Mouse (Mus musculus) naive thymus-derived CD4-positive, alpha-beta T cell, adult 2 months (primary cell): ENCODE data around the gene Actr6.
"Not testable (repeated sequence)": the region's sequence is repeated elsewhere in the genome, so short reads cannot be mapped to it uniquely, and the experiment has no call there.

Experiments used
- DNase-seq: peaks from one replicate; pipeline ENCODE4 v3.0.0-alpha.2; 2011; ENCODE audit warnings: low read depth

Gene Actr6

DNA sequence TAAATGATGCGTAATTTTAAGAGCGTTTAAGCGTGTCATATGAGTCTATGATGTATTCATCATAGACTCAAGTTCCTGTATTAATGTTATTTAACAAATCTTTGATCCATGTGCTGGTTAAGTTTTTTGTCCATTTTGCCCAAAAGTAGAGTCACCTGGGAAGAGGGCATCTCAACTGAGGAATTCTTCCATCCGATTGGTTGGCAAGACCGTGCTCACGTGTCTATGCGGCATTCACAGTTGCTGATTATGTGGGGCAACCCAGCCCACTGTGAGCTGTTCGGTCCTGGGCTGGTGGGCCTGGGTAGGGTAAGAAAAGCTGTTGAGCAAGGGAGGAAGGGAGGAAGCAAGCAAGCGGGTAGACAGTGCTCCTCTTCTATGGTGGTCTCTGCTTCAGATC, 6.3 kb upstream of the Actr6 start:
- DNase-seq: no peak

DNA sequence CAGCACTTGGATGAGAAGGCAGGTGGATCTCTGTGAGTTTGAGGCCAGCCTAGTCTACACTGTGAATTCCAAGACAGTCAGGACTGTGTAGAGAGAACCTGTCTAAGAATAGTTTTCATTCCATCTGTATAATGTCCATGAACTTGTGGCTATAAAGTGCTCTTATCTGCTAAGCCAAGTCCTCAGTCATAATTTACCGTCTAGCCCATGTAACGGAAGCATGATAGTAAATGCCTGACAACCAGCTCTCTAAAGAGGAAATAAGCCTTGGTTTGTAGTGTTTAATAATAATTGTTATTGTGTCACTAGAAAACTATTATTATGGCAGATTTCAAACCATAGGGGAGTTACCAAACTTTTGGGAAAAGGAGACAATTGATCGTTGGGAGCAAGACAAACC, 5.8 kb upstream of the Actr6 start:
- DNase-seq: no peak

DNA sequence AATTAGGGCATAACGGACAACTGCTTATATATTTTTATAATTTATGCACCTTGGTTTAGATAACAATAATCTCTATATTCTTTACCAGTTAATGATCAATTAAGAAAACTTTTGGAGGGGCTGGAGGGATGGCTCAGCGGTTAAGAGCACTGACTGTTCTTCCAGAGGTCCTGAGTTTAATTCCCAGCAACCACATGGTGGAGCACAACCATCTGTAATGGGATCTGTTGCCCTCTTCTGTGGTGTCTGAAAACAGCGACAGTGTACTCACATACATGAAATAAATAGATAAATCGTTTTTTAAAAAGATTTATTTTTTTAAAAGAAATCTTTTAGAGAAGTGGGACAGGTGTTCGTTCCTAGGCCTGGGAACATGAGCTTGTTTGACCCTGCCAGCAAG, 5.0 kb upstream of the Actr6 start:
- DNase-seq: no peak

DNA sequence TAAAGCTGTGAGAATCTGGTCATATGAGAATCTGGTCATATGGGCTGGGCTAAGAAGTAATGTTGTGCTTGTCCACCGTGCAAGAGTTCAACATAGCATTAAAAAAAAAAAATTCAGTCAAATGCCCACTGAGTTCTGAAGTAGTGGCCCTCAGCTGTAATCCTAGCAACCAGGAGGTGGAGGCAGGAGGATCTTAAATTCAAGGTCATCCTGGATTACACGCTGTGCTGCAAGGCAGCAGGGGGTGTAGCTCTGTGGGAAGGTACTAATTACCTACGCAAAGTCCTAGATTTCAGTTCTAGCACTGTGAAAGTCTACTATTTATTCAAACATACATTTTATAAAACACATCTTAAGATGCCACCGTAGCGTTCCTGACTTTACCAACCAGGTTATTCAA, 754 bp downstream of the Actr6 start:
- no peak for DNase-seq

DNA sequence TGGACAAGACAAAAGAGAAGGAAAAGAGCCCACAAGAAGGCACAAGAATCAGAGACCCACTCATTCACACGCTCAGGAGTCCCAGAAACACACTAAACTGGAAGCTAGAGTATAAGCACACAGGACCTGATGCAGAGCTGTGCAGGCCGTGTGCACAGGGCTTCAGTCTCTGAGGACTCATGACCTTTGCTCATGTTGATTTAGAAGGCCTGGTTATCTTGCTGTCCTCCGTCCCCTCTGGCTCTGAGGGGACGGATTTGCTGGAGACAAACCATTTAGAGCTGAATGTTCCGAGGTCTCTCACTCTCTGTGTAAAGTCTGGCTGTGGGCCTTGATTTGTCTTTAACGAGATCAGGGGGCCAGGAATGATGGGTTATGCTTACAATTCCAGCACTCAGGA, 1.7 kb downstream of the Actr6 start:
- no peak for DNase-seq

DNA sequence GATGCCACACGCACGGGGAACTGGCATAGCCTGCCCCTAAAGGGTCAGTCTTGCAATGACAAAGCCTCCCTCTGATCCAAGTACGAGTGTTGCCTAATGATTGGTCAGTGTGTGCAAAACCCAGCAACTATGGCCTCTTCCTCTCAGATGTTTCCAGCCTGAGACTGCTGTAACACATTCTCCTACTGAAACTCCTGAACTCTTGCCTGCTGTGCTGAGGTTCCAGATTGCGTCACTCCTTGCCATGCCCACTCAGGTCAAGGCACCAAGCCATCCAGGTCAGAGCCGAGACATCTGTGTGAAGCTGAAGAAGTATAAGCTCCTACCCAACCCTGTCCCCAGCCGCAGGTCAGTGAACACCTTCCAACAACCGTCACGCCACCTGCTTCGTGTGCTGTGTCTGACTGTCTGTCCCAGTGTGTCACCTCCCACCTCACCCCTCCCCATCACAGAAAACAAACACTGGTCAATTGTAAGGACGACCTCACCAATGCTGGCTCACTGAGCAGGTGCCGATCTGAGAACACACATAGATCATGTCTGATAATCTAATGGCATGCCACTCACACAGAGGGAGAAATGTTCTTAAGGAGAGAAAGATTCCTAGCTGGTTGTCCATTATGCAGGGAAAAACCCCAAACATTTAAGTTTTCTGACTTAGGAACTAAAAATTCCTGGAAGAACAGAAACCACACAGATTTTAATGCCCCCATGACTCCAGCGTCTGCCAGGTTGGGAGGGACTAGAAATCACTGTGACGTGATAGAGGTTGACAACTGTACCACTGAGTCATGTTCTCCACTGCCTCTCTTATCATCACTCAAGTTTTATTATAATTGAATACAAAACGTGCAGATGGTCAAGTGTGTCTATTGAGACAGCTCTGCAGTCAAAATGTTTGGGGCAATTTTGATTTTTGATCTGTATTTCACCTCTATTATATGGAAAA, 9.6 kb downstream of the Actr6 start:
- no peak for DNase-seq

DNA sequence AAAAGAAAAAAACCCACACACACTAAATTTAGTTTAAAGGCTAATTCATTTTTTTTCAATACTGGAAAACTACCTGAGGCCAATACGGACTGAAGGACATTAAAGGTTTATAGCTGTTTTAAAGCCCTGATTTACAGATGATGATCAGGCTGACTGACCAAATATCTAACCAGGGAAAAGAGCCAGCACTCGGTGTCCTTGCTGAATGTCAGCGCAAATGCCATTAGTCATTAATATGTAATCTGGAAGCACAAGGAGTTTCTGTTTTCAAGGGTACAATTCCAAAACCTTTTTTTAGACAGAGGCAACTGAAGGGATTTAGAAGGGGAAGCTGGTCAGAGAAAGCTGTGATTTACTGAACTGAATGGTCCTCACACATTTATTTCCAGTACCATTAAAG, 11.3 kb downstream of the Actr6 start:
- no peak for DNase-seq

DNA sequence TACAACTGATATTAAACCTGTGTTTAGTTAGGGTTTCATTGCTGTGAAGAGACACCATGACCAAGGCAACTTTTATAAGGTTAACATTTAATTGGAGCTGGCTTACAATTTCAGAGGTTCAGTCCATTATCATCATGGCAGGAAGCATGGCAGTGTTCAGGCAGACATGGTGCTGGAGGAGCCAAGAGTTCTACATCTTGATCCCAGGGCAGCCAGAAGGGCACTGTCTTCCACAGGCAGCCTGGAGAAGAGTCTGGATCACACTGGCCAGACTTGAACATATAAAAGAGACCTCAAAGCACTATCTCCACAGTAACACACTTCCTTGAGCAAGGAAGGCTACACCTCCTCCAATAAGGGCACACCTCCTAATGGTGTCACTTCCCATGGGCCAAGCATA, 11.8 kb downstream of the Actr6 start:
- DNase-seq: no peak

DNA sequence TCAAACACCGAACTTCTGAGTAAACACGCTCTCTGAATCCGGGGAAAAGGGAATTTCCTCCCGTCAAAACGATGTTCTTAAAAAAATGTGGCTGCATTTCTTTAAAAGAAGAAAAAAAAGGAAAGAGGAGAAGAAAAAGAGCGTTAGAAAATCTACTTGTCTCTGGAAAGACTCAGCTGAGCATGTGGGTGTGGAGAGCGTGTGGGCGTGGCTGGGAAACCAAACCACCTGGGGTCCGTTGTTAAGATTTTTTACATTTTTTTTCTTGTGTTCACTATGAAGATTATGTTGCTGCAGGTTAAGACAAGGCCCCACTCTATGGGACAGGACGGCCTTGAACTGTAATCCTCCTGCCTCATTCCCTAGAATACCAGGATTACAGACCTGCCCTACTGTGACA, 17.2 kb downstream of the Actr6 start:
- DNase-seq: no peak

DNA sequence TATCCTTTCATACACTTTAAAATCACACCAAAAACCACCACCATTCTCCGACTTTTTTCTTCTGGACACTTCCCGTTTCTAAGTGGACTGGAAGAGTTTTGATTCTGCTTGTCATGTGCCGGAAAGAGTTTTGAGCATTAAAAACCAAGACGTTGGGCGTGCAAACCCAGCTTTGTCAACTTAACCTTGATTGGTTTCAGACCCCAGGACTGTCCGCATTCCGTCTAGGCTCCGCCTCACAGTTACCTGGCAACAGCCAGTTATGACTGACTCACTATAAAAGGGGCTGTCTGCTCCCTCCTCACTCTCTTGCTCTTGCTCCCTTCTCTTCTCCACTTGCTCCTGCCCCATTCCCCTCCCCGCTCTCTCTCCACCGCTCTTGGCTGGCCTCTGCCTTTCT, 23.4 kb downstream of the Actr6 start:
- DNase-seq: no peak

DNA sequence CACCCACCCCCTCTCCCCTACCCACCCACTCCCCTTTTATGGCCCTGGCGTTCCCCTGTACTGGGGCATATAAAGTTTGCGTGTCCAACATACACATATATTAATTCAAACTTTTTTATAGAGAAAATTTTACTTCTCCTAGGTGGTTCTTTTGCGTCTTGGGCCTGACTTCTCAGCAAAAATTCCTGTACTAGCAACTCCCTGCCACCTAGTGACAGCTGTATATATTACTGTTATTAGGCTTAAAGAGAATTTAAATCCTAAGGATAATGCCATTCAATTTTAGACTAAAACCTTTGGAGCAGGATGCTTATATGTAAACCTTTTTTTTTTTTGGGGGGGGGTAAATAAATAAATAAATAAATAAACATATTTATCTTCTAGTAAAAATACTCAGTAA, 24.7 kb downstream of the Actr6 start:
- no peak for DNase-seq

DNA sequence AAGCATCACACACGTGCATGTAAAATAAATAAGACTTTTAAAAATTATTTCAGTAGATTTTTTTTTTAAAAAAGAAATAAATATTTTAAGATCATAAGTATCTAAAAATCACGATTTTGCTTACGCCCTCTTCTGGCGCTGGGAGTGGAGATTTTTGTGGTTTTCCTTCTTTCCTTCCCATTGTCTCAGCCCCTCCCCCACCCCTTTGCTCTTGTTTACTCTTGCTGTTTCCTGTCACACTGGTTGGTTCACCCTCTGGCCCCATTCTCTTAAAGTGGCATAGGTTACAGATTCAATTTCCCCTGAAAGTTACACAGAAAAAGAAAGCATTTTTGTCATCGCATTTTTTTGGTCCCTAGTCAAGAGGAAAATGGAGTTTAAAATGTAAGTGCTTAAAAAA, 29.1 kb downstream of the Actr6 start:
- peak; percentile 80 for DNase-seq

DNA sequence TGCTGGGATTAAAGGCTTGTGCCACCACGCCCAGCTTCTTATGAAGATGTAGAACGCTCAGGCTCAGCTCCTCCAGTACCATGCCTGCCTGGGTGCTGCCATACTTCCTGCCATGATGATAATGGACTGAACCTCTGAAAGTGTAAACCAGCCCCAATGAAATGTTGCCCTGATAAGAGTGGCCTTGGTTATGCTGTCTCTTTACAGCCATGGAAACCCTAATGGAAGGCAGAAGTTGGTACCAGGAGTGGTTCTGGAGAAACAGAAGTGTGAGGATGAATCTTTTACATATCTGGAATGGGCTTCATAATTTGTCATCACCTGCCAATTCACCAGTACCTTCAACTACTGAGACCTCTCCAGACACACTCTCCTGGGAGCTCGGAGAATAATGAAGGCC, 34.1 kb downstream of the Actr6 start:
- DNase-seq: no peak

DNA sequence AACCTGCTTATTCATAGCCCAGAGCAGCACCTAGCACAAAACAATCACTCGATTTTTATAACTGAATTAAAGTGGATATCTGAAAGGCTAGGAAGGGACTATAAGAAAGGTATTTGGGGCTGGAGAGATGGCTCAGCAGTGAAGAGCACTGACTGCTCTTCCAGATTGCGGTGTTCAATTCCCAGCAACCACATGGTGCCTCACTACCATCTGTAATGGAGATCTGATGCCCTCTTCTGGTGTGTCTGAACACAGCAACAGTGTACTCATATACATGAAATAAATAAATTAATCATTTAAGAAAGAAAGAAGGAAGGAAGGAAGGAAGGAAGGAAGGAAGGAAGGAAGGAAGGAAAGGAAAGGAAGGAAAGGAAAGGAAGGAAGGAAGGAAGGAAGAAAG, 35.8 kb downstream of the Actr6 start:
- not testable (repeated sequence) for DNase-seq

DNA sequence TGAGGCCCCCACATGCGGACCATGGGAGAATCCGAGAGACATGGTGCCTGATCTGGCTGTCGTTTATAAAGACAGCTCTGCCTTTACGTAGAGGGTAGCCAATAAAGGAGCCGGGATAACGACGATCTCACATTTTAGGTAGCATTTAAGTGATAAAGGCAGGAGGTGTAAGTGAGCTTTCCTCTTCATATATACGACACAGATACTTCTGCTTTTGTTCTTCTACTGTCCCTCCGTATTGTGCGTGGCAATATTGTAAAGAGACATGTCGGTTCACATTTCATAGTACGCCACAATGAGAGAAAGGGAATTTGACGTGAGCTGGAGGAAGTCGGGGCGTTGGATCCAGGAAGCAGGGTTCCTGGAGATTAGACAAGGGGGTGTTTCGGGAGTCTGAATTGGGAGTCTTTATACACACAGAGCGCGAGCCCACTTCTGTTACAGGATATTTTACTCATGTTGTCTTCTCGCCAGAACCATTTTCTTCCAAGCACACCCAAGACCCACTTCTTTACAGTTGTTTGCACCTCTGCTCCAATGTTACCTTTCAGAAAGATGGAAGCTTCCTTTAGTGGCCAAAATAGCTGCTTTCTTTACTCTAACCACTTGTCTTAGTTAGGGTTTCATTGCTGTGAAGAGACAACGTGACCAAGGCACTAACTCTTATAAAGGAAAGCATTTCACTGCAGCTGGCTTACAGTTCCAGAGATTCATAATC, 36.7 kb downstream of the Actr6 start:
- DNase-seq: no peak

DNA sequence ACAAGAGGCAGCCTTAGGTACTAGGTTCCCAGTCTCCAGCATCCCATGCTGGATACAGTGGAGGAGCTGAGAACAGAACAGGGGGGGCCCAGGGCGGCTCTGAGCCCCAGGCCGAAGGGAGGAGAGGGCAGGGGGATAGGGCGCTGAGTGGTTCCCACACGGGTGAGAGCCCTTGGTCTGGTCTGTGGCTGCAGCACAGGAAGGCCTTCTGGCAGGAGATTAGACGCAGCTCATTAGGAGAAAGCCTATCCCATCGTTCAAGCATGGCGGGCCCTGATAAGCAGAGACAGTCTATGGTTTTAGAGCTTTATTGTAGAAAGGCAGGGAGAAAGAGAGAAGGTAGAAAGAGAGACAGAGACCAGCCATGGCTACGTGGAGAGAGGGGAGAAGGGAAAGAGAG, 42.1 kb downstream of the Actr6 start:
- no peak for DNase-seq

DNA sequence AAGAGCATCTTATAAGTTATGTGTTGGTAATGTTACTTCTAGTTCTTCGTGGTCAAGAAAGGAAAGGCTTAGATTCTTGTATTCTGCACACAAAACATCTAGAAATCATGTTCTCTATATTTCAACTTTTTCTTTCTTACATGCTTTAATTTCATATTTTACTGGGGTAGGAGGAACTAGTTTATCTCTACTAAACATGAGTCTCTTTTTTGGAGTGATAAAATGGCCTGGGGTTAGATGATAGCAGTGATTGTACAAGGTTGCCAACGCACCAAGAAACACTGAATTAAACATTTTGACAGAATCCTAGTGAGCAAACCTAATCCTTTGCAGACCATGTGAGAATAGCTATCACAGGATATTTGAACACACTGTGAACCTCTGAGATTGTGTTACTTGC, 44.6 kb downstream of the Actr6 start:
- DNase-seq: no peak

DNA sequence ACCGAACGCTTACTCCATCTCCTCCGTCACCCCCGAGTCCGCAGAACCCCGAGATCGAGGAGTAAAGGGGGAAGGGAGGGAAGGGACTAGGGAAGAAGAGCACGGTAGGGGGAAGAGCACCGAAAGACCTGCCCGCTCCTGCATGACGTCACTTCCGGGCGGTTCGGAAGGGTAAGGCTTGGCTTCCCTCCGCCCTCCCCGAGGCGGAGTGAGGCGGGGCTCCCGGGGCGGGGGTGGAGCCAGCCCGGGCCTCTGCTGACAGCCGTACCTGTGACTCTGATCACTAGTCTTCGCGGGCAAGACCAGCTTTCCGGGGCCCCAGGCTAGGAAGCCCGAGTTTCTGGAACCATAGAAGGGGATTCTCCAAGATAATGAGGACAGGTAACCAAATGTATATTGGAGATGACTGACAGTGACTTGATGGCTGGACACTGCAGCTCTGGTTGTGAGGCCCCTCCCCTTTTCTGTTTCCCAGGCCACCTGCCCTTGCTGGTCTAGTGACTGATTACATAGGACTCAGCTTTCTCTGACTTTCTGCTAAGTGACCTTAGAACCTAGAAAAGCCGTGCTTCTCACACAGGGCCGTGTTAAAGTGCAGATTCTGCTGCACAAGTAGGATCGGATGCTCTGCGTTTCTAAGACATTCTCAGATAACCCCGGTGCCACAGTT, 45.8 kb downstream of the Actr6 start, which contains the start of gene Scyl2:
Scyl2 (minus strand) TSS at position 147 of the 670 bp plus-strand sequence.
- peak; percentile 97 for DNase-seq

DNA sequence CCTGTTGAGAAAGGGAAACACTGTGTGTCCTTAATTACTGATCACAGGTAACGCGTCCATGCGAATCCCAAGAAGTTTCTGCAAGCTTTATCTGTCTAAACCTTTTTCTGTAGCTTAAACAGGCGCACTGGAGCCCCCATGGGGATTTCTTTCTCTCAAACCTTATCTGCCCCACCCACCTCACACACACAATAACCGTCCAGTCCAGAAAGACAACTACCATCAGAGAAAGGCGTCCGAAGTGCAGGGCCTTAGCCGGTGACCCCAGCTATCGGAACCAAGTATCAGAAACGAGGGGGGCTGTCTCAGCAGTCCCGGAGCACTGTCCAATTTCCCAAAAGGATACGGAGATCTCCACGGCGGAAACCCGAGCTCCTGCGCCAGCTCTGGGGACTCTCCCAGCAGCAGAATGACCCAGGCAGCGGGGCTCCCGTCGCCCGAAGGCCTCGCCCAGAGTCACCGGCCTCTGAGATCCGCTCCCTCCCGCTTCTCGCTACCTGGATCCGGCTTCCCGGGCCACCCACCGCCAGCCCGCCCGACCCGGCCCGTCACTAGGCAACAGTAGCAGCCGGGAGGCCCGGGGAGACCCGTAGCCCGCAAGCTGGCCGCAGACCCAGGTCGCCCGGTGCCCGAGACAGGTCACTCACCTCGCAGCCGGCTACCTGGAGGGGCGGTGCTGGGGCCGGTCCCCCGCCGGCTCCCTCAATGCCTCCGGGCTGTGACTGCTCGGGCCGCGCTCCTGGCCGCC, 46.5 kb downstream of the Actr6 start:
- DNase-seq: no peak

DNA sequence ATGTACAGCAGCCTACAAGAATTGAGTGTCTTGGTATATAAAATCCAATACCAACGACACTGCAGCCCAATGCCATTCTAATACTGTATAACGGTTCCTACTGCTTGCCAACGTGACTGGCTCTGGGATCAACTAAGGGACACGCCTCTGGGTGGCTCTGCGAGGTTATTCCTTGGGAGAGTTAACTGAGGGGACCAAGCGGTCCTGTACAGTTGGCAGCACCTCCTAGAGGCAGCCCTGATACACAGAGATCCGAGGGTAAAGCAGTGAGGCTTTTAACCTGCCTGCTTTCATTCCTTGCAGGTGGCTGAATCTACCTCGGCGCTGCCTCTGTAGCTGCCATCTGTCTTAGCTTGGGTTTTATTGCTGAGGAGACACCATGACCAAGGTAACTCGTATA, 49.1 kb downstream of the Actr6 start:
- DNase-seq: no peak

DNA sequence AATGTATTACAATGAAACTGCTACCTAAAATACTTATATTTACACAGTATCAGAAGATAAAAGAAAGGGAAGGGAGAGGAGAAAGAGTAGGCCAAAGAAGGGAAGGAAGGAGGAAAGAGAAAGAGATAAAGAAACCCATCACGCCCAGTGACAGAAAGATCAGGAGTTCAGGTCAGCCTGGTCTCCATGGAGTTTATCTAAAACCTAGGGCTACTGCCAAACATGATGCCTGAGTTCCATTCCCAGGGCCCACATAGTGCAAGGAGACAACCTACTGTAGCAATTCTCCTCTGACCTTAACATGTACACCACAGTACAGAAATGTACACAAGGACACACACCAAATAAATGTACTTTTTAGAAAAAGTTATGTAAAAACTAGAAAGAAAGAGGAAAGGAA, 49.9 kb downstream of the Actr6 start:
- DNase-seq: no peak

DNA sequence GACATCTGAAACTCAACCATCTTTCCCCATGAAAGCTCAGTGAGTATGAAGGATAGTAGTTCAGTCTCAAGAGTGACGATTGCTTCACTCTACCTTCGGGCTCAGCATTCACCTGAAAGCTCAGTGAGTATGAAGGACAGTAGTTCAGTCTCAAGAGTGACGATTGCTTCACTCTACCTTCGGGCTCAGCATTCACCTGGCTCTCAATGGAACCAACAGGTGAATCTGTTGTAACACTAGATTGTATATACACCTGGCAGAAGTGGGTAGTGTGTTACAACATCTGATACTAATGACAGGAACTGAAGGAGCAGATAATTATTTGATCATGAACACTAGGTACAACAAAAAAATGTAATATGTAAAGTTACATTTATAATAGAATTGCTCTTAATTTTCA, 50.4 kb downstream of the Actr6 start:
- DNase-seq: no peak
